Mouse (Mus musculus) limb, embryonic 14.5 days (tissue): ENCODE data around the gene Map2k6. TPM values are rescaled to one million over a fixed set of nuclear protein-coding genes. Genes with fewer than 3 reads are reported as not detected.

Experiments
- ATAC-seq: fragments of 200-750 bp; cut with Nextera tagmentation; 2 replicates; pipeline ENCODE4 v1.8.0; 2017; ENCODE audit warnings: low read depth, moderate number of reproducible peaks, moderate TSS enrichment; ENCODE audit not compliant: low FRiP score
- DNase-seq: peaks from one replicate; pipeline ENCODE4 v3.0.0-alpha.2; 2015; ENCODE audit warnings: low spot score
- H3K27ac ChIP-seq: fragments of 300-500 bp; sonication (generic); replicated peaks from 2 replicates; pipeline ENCODE4 v1.5.1; 2014; ENCODE audit warnings: low read depth, mild to moderate bottlenecking, low read length, moderate library complexity, mixed read lengths
- H3K27me3 ChIP-seq: fragments of 300-500 bp; sonication (generic); 2 replicates; pipeline ENCODE4 v1.6.1; 2014; ENCODE audit warnings: low read length, mixed read lengths; ENCODE audit not compliant: control insufficient read depth, insufficient read depth
- H3K36me3 ChIP-seq: fragments of 300-500 bp; sonication (generic); 2 replicates; pipeline ENCODE4 v1.6.1; 2014; ENCODE audit warnings: mild to moderate bottlenecking, low read length, moderate library complexity, mixed read lengths; ENCODE audit not compliant: control insufficient read depth, insufficient read depth
- H3K4me1 ChIP-seq: fragments of 300-500 bp; sonication (generic); 2 replicates; pipeline ENCODE4 v1.6.1; 2014; ENCODE audit warnings: antibody characterized with exemption, low read length, mixed read lengths; ENCODE audit not compliant: control insufficient read depth, insufficient read depth
- H3K4me2 ChIP-seq: fragments of 300-500 bp; sonication (generic); replicated peaks from 2 replicates; pipeline ENCODE4 v1.6.1; 2014; ENCODE audit warnings: low read depth, mild to moderate bottlenecking, low read length, moderate library complexity; ENCODE audit not compliant: severe bottlenecking
- H3K4me3 ChIP-seq: fragments of 300-500 bp; sonication (generic); replicated peaks from 2 replicates; pipeline ENCODE4 v1.5.1; 2014; ENCODE audit warnings: low read length
- H3K9ac ChIP-seq: fragments of 300-500 bp; sonication (generic); 2 replicates; pipeline ENCODE4 v1.6.1; 2014; ENCODE audit warnings: mild to moderate bottlenecking, low read depth, low read length, moderate library complexity; ENCODE audit not compliant: severe bottlenecking
- H3K9me3 ChIP-seq: fragments of 300-500 bp; sonication (generic); 2 replicates; pipeline ENCODE4 v1.6.1; 2016; ENCODE audit warnings: low read length; ENCODE audit not compliant: control insufficient read depth
- POLR2A ChIP-seq: fragments of 200-500 bp; IDR thresholded peaks from 2 replicates; pipeline ENCODE4 v1.8.0; 2012; ENCODE audit warnings: inconsistent platforms, mild to moderate bottlenecking, moderate library complexity, borderline replicate concordance; ENCODE audit not compliant: insufficient read depth, insufficient read length; ENCODE audit errors: extremely low read depth
- WGBS: fragments of 180-500 bp; shearing (Covaris S2); extraction: QIAGEN DNeasy Blood & Tissue Kit; methylation state at CpG from one replicate; pipeline ENCODE4 v1.1.7; 2014; 5-methylcytosine and 5-hydroxymethylcytosine counted together
- polyA plus RNA-seq, 2 experiments: library from polyadenylated mRNA; depleted of rRNA in 1 of 2; stranded (reverse) in 1 of 2; unstranded in 1 of 2; fragments of >200 nt; fragmentation: Nextera tagmentation in 1 of 2; extraction: Ambion mirVana in 1 of 2; gene quantifications; 2 replicates each; pipeline versions ENCODE4 v1.2.1 to v1.2.3; 2012 to 2014

The Map2k6 gene
- polyA plus RNA-seq, 2 experiments = 17.4 to 23.7 TPM

DNA sequence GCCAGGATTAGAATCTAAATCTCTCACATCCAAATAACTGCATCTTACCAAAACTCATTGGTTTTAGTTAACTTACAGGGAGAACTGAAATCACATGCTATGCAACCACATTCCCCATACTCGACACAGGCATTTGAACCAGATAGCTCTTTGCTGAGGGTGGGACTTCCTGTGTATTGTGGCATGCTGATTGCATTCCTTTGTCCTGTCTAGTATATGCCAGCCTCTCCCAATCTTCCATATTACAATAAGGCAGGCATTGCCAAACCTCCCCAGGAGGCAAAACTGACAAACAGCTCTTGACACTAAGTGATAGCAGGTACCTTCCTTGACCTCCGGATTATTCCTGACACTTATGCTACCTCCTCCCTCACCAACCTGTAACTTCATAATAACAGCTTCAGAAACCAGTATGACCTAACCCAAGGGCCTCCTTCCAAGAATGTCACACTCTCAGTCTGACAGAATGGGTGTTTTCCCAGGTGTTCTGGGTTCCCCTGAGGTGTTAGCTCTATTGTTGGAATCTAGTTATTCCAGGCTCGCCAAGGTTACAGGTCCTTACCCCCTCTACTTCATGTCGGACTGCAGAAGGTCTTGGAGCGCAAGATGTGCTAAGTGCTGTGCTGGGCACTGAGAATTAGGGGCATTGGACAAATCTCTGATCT lies 4.0 kb upstream of the Map2k6 start:
- H3K4me2 ChIP-seq = no peak overlapping the region
- H3K27ac ChIP-seq = no peak overlapping the region
- no peak for ATAC-seq
- no peaks in the 10 kb centered on the region for H3K36me3 ChIP-seq
- WGBS = 73% methylated on average over 5 of the region's 5 CpGs
- no peaks in the 10 kb centered on the region for H3K4me1 ChIP-seq
- H3K9me3 ChIP-seq = no peaks in the 10 kb centered on the region
- no peaks in the 10 kb centered on the region for H3K27me3 ChIP-seq
- TF ChIP-seq POLR2A = no peak
- DNase-seq = no peak
- no peak overlapping the region for H3K9ac ChIP-seq
- H3K4me3 ChIP-seq = no peak overlapping the region

DNA sequence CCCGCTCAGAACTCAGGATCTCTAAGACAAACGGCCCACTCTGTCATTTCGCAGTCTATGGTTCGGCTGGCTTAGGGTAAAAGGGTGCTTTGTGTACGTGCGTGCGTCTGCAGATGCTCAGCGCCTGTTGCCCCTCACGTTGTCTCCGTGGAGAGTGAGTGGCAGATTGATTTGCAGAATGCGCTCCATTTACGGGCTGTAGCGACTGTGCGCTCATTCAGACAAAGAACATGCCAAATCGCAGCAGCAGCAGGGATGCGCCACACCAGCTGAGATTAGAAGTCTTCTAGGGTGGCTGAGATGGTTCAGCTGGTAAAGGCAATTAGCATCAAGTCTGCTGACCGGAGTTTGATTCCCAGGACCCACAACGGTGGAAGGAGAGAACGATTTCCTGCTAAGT lies 2.8 kb upstream of the Map2k6 start:
- no peak overlapping the region for H3K4me2 ChIP-seq
- H3K27me3 ChIP-seq = no peaks in the 10 kb centered on the region
- no peaks in the 10 kb centered on the region for H3K9me3 ChIP-seq
- no peak overlapping the region for H3K9ac ChIP-seq
- DNase-seq = no peak
- 56% methylated on average over 19 of the region's 19 CpGs for WGBS
- H3K27ac ChIP-seq = no peak overlapping the region
- peaks cover 4% of the 10 kb centered on the region for H3K4me1 ChIP-seq
- no peak for TF ChIP-seq POLR2A
- no peak for ATAC-seq
- no peaks in the 10 kb centered on the region for H3K36me3 ChIP-seq
- H3K4me3 ChIP-seq = no peak overlapping the region

DNA sequence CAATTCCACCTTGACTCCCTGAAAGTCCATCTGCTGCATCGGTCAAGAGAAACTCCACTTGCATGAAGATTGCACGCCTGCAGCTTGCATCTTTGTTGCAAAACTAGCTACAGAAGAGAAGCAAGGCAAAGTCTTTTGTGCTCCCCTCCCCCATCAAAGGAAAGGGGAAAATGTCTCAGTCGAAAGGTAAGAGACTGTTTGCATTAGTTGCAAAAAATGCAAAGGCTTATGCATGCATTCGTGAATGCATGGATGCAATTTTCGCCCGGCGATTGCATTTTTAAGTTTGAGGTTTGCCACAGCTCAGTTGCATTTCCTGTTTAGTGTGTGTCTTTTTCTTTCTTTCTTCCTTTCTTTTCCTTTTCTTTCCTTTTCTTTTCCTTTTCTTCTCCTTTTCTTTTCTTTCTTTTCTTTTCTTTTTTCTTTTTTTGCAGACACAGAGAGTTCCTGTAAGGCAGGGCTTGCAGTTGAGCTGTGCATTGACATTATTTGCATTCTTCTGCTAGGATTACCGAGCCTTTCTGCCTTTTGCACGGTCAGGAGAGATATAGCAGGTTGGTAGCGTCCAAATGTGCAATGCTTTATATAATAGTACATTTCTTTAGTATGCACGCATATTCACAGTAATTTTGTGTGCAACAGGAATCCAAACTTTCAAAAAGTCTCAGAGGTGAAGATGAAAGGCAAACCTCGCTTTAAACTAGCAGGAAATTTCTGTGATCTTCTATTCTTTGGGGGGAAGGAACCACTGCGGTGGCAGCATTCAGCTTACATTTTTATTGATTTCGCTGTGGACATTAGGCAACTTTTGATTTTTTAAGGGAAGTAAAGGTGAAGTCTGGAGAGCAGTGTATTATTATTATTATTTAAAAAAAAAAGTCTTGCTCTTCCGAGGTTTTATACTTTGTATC lies 573 bp downstream of the Map2k6 start:
- TF ChIP-seq POLR2A = no peak
- DNase-seq = no peak
- Histone ChIP-seq H3K27me3 (no peaks in the 10 kb centered on the region), H3K4me2 (peak overlapping the region; percentile 65), H3K9me3 (no peaks in the 10 kb centered on the region), H3K9ac (peak overlapping the region; percentile 60), H3K4me3 (peak overlapping the region; percentile 62), H3K27ac (peak overlapping the region; percentile 72; the same call in 1 of the 2 replicates), H3K36me3 (no peaks in the 10 kb centered on the region), H3K4me1 (peaks cover 11% of the 10 kb centered on the region)
- 6% methylated on average over 15 of the region's 15 CpGs for WGBS
- ATAC-seq = peak; percentile 25

DNA sequence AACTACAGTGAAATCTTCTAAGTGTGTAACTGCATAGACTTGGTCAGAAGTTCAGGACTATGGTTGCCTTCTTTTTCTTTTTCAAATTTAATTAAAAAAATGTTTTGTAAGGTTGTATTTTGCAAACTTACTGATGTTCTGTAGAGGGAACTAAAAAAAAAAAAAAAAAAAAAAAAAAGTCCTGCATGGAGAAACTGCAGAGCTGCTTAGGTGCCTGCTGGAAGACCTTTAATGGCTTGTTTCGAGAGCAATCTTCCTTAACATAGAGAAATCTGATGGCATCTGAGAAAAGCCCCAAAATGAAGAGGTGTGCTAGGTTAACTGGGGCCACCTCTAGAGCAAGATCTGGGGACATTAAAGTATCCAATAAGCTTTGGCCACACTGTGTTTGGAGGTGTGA lies 1.4 kb downstream of the Map2k6 start:
- WGBS = 8% methylated on average over 1 of the region's 1 CpGs
- no peak for ATAC-seq

DNA sequence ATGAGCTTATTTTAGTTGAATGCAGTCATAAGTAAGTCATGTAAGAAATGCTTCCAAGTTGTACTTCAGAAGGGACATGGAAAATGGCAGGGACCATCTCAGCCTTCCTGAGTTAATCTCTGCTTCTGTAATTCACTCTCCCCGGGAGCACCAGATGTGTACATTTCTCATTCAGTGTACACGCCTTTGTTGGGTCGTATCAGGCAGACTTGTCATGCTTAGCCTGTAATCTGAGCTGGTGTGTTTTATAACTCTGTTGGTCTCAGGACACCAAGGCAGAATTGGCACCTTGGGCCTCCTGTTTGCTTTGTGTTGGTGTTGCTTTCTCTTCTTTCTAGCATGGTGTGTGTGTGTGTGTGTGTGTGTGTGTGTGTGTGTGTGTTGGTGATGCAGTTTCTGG lies 3.7 kb downstream of the Map2k6 start:
- no peak for TF ChIP-seq POLR2A
- DNase-seq = peak; percentile 26

More for the DNA sequence above, 1.4 kb downstream of the Map2k6 start:
- peak overlapping the region; percentile 60 for H3K9ac ChIP-seq
- H3K27ac ChIP-seq = no peak overlapping the region
- peak overlapping the region; percentile 62 for H3K4me3 ChIP-seq
- no peaks in the 10 kb centered on the region for H3K36me3 ChIP-seq
- H3K9me3 ChIP-seq = no peaks in the 10 kb centered on the region
- H3K4me2 ChIP-seq = peak overlapping the region; percentile 65
- no peak for TF ChIP-seq POLR2A
- H3K4me1 ChIP-seq = peaks cover 11% of the 10 kb centered on the region
- no peak for DNase-seq
- no peaks in the 10 kb centered on the region for H3K27me3 ChIP-seq

More for the DNA sequence above, 3.7 kb downstream of the Map2k6 start:
- Histone ChIP-seq H3K9me3 (no peaks in the 10 kb centered on the region), H3K4me1 (peaks cover 11% of the 10 kb centered on the region), H3K4me3 (no peak overlapping the region), H3K36me3 (no peaks in the 10 kb centered on the region), H3K27me3 (no peaks in the 10 kb centered on the region), H3K4me2 (0 out of 2 replicates have a peak overlapping the region, but pooled peaks have one; percentile 18), H3K27ac (peak overlapping the region; percentile 45; the same call in 1 of the 2 replicates), H3K9ac (no peak overlapping the region)
- 10% methylated on average over 3 of the region's 3 CpGs for WGBS
- no peak for ATAC-seq
